Mouse (Mus musculus) NIH3T3 (cell line): ENCODE results near the gene Ccdc84.
"Not testable (repeated sequence)": the region's sequence is repeated elsewhere in the genome, so short reads cannot be mapped to it uniquely, and the experiment has no call there.

ENCODE experiments used
- DNase-seq: peaks from one replicate; pipeline ENCODE4 v3.0.0-alpha.2; 2012; ENCODE audit warnings: low read depth

The Ccdc84 gene

DNA sequence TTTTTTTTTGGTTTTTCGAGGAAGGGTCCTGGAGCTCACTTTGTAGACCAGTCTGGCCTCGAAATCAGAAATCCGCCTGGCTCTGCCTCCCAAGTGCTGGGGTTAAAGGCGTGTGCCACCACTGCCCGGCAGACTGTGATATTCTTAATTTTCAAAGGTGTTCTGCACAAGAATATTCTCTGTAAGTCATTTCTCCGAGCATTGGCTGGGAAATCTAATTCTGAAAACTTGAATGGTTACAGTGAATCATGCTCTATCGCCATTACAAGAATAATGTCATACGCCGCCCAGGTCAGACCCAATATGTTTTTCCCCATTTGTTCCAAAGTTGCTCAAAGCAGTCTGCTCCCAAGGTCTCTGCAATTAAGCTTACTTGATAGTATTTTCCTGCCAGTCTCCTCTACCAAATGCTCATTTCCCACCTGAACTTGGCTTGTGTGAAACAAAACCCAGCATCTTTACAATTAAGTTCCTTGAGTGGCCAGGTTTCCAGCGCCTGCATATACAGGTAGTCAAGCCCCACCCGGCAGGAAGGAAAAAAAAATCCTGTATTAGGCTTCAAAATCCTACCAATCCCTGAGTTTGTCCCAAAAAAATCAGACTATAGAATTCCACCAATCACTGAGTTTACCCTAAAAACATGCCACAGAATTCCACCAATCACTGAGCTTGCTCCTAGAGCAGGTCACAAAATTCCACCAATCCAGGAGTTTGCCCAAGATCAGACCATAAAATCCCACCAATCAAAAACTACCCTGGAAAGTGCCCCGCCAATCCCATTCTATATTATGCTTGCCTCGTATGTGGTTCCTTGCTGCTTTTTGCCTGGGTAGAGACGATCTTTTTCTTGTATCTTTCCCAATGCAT is at the start of gene Ccdc84:
TSS of gene Ccdc84 (minus strand) at position 51 of the 867 bp plus-strand sequence.
- DNase-seq, result no peak

GRCm38 (mm10) chr9:44461950-44462349 is 43.6 kb upstream of the Ccdc84 start:
- DNase-seq, result no peak

- DNase-seq, result peak; percentile 31
Observed at GRCm38 (mm10) chr9:44457035-44457742, 38.8 kb upstream of the Ccdc84 start.

DNA sequence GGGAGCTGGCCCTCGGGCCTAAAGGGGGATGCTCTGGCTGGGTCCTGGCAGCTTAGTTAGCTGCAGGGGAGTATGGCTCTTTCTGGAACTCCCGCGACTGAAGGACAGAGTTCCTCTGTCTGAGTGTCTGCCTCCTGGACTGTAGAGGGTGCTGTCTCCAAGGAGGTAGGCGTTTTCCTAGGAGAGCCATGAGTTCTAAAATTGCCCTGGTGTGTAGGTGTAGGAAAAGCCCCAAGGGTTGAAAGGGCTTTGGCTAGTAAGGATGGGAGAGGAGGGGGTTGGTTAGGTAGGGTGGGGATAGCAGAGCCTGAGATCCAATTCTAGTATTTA is 36.5 kb upstream of the Ccdc84 start, which contains the start of gene Upk2:
TSS of gene Upk2 (minus strand) at position 86 of the 330 bp plus-strand sequence.
- DNase-seq, result peak; percentile 23

GRCm38 (mm10) chr9:44454132-44454890 is 35.9 kb upstream of the Ccdc84 start:
- peak; percentile 87 for DNase-seq

DNA sequence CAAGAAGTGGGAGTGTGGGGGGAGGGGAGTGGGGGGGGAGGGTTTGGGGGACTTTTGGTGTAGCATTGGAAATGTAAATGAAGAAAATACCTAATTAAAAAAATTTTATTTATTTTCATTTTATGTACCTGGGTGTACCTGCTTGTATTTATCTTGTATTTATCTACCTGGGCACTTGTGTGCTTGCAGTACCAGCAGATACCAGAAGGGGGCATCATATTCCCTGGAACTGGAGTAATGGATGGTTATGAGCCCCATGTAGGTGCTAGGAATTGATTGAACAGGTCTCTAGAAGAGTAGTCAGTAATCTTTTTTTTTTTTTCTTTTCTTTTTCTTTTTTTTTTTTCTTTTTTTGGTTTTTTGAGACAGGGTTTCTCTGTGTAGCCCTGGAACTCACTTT is 32.0 kb upstream of the Ccdc84 start:
- DNase-seq, result no peak

GRCm38 (mm10) chr9:44444402-44445025 is 26.1 kb upstream of the Ccdc84 start:
- DNase-seq, result not testable (repeated sequence)

- DNase-seq, result no peak
Observed at GRCm38 (mm10) chr9:44440961-44441360, 22.6 kb upstream of the Ccdc84 start, which contains the start of gene Foxr1. Foxr1 (minus strand) TSS chr9:44441136.

DNA sequence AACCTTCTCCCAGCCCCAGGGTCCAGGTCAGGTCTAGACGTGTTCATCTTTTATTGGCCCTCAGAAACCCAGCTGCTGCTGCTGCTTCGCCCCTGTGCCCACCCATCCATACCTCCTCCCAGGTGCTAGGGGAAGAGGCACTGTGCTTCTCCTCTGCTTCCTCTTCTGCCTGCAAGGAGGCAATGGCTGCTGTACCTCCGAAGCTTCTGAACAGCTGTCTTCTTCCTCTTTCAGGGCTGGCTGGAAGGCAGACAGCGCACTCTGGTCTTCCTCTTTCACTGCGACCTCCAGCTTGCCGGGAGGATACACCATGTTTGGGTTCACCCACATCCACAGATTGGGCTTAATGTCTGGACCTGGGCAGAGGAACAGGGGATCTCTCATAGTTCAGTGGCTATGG is 17.4 kb upstream of the Ccdc84 start:
- DNase-seq, result no peak

DNA sequence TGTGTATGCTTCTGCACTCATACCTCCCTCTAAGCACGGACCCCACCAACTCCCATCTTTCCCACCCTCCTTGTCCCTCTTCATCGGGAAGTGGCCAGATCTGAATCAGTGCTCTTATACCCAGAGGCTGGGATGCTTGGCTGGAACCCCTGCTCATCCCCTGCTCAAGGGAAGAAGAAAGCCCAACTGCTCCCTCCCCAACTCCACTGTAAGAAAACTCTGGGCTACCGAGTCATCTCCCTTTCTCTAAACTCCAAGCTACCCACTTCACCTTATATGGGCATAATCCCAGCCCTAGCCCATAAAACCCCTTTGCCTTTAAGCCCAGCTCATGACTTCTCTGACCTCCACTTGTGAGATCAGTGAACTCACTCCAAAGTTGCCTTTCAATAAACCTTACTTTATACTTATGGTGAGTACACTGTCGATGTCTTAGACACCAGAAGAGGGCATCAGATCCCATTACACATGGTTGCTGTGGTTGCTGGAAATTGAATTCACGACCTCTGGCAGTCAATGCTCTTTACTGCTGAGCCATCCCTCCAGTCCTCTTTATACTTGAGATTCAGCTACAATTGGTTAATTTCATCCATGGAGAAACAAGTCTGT is 14.3 kb upstream of the Ccdc84 start:
- DNase-seq, result no peak

GRCm38 (mm10) chr9:44423576-44423975 is 5.2 kb upstream of the Ccdc84 start:
- DNase-seq, result no peak

DNA sequence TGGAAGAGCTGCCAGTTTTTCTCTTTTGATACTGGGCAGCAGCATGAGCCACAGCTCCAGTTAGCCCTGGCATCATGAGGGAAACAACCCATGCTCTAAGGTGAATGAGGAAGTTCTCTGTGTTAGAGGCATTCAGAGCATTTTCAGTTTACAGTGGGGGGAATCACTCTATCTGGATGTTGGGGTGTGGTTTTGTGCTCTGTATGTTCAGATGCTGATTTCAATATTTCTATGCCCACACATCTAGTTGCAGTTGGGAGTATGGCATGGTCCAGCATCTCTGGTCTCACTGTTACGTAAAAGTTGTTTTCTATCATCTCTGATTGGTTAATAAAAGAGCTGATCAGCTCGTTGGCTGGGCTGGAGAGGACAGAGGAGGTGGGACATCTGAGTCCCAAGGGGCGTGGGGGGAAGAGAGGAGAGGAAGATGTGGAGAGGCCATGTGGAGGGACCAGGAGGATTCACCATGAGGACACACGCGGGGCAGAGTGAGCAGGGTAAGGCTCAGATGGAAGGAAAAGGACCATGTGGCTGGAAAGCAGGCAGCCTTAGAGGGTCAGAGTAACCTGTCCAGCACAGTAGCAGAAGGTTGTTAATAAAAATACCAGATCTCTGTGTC is 2.0 kb upstream of the Ccdc84 start:
- no peak for DNase-seq

- DNase-seq, result not testable (repeated sequence)
Observed at GRCm38 (mm10) chr9:44419730-44420129, 1.4 kb upstream of the Ccdc84 start.

GRCm38 (mm10) chr9:44417892-44418363 is 441 bp downstream of the Ccdc84 start:
- DNase-seq, result peak; percentile 94

- no peak for DNase-seq
Observed at GRCm38 (mm10) chr9:44417156-44417891, 1.0 kb downstream of the Ccdc84 start.

DNA sequence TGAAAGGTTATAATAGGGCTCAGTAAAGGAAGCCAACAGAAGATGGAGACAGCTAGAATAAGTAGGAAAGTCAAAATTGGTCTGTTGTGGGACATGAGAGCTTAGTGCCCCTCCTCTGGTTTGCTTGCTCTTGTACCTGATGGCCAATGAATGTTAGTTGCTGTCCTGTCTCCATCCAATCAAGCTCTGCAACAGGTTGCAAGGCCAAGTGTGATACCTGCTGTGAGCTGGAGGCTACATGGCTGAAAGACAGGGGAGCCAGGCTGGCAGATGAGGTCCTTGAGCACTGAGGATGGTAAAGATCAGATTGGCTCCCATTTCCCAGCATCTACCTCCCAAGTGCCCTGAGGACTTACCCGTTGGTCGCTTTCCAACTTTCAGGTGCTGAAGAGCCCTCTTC is 5.6 kb downstream of the Ccdc84 start:
- no peak for DNase-seq

GRCm38 (mm10) chr9:44412306-44412705 is 6.1 kb downstream of the Ccdc84 start:
- no peak for DNase-seq

DNA sequence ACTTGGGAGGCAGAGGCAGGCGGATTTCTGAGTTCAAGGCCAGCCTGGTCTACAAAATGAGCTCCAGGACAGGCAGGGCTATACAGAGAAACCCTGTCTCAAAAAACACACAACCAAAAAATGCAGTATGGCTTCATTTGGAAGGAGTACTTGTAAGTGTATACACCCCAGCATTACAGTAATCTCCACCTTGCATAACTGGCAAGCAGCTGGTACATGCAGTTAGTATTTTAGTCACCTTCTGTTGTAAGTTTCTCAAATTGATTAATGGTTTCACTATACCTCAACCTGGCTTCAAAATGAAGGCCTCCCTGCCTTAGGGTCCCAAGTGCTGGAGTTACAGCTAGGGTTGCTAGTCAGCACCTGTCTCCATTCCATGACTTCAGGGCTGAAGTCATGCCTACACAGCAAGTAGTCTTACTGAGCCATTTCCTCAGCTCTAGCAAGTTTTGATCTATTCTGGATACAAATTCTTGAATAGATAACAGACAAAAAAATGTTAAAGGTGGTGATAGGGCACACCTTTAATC is 6.7 kb downstream of the Ccdc84 start:
- no peak for DNase-seq

GRCm38 (mm10) chr9:44410647-44411336 is 7.6 kb downstream of the Ccdc84 start:
- DNase-seq, result no peak
